Mouse (Mus musculus) forebrain, embryonic 16.5 days (tissue): ENCODE measurements at regions not wholly inside any gene's neighbourhood (a gene's known extent, or its start where the extent isn't known, plus 50 kb on each side); places are given as distances from the start of the nearest gene placed in this dataset.

Source experiments
- ATAC-seq: fragments of 200-750 bp; cut with Nextera tagmentation; 2 replicates; pipeline ENCODE4 v1.8.0; 2017; ENCODE audit warnings: mild to moderate bottlenecking, moderate library complexity
- H3K27ac ChIP-seq: fragments of 300-500 bp; sonication (generic); 2 replicates; pipeline ENCODE4 v1.5.1; 2014; ENCODE audit warnings: low read length, control low read depth
- H3K27me3 ChIP-seq: fragments of 300-500 bp; sonication (generic); replicated peaks from 2 replicates; pipeline ENCODE4 v1.6.1; 2014; ENCODE audit warnings: low read length; ENCODE audit not compliant: control insufficient read depth, insufficient read depth
- H3K36me3 ChIP-seq: fragments of 300-500 bp; sonication (generic); 2 replicates; pipeline ENCODE4 v1.6.1; 2014; ENCODE audit not compliant: control insufficient read depth, insufficient read depth
- H3K4me1 ChIP-seq: fragments of 300-500 bp; sonication (generic); replicated peaks from 2 replicates; pipeline ENCODE4 v1.6.1; 2014; ENCODE audit warnings: low read length; ENCODE audit not compliant: control insufficient read depth, insufficient read depth
- H3K4me2 ChIP-seq: fragments of 300-500 bp; sonication (generic); 2 replicates; pipeline ENCODE4 v1.6.1; 2014; ENCODE audit warnings: mild to moderate bottlenecking, low read length, control low read depth
- H3K4me3 ChIP-seq: fragments of 300-500 bp; sonication (generic); replicated peaks from 2 replicates; pipeline ENCODE4 v1.5.1; 2014; ENCODE audit warnings: mild to moderate bottlenecking, low read length, control low read depth
- H3K9ac ChIP-seq: fragments of 300-500 bp; sonication (generic); replicated peaks from 2 replicates; pipeline ENCODE4 v1.6.1; 2014; ENCODE audit warnings: low read depth, low read length, control low read depth
- H3K9me3 ChIP-seq: fragments of 300-500 bp; sonication (generic); 2 replicates; pipeline ENCODE4 v1.6.1; 2016; ENCODE audit warnings: low read length; ENCODE audit not compliant: control insufficient read depth
- WGBS: fragments of 180-500 bp; shearing (Covaris S2); extraction: QIAGEN DNeasy Blood & Tissue Kit; methylation state at CpG from one replicate; pipeline ENCODE4 v1.1.7; 2014; 5-methylcytosine and 5-hydroxymethylcytosine counted together

DNA sequence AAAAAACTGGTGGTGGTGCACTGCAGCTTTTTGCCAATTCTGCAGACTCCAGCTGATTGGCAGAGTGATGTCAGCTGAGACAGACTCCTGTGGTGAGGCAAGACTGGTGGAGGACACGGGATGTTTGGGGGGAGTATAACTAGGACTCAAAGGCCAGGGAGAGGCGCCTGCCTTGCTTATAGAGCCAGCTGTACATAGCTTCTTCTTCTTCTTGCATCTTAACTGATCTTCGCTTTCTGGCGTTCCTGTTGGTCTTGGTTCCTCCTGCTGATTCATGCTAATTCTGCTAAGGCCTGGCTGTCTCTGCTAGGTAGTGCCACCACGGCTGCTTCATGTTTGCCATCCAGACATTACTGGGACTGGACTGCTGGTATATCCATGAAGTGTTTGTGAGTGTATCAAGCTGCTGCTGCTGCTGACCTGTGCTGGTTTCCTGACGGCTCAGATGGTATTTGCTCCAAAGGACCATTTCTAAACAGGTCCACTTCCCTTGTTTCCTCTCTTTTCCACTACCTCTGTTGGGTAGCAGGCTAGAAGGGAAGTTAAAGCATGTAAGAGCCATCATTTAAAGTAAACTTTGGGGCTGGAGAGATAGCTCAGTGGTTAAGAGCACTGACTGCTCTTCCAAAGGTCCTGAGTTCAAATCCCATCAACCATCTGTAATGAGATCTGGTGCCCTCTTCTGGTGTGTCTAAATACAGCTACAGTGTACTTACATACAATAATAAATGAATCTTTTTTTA lies 53.2 kb upstream of the Eml4 start:
- 74% methylated on average over 6 of the region's 6 CpGs for WGBS
- H3K36me3 ChIP-seq: no peaks in the 10 kb centered on the region

More for the DNA sequence above, 53.2 kb upstream of the Eml4 start:
- Histone ChIP-seq H3K27me3 (no peaks in the 10 kb centered on the region), H3K4me1 (no peaks in the 10 kb centered on the region), H3K4me2 (no peak overlapping the region), H3K9me3 (no peaks in the 10 kb centered on the region), H3K9ac (no peak overlapping the region), H3K4me3 (no peak overlapping the region), H3K27ac (no peak overlapping the region)
- no peak for ATAC-seq
